Mouse (Mus musculus) ES-Bruce4 (cell line): ENCODE results near the gene Dusp16.

Experiments
- CTCF ChIP-seq: IDR thresholded peaks from one replicate; pipeline ENCODE4 v1.8.1; 2011; ENCODE audit warnings: low read depth, low read length
- EP300 ChIP-seq: IDR thresholded peaks from 2 replicates; pipeline ENCODE4 v1.6.1; 2011; ENCODE audit warnings: low read depth, low read length; ENCODE audit not compliant: insufficient read depth
- POLR2A ChIP-seq: IDR thresholded peaks from one replicate; pipeline ENCODE4 v1.8.1; 2011; ENCODE audit warnings: low read length; ENCODE audit not compliant: insufficient read depth

- TF ChIP-seq POLR2A (no peak), CTCF (no peak), EP300 (no peak)
Measured at GRCm38 (mm10) chr6:134677504-134677903, 114.9 kb downstream of the Dusp16 start.
